Mouse (Mus musculus) intestine, embryonic 16.5 days (tissue): ENCODE results near the gene Rhox2c. TPM values are rescaled to one million over a fixed set of nuclear protein-coding genes. Genes with fewer than 3 reads are reported as not detected.
"Not testable (repeated sequence)": the region's sequence is repeated elsewhere in the genome, so short reads cannot be mapped to it uniquely, and the experiment has no call there.

Experiments used
- ATAC-seq: fragments of 200-750 bp; cut with Nextera tagmentation; 2 replicates; pipeline ENCODE4 v1.8.0; 2017; ENCODE audit warnings: moderate TSS enrichment, moderate library complexity
- H3K27ac ChIP-seq: fragments of 300-500 bp; sonication (generic); 2 replicates; pipeline ENCODE4 v1.5.1; 2014; ENCODE audit warnings: mild to moderate bottlenecking, low read length
- H3K27me3 ChIP-seq: fragments of 300-500 bp; sonication (generic); replicated peaks from 2 replicates; pipeline ENCODE4 v1.6.1; 2014; ENCODE audit warnings: low read length, control low read depth, mixed read lengths; ENCODE audit not compliant: control insufficient read depth, insufficient read depth
- H3K36me3 ChIP-seq: fragments of 300-500 bp; sonication (generic); 2 replicates; pipeline ENCODE4 v1.6.1; 2014; ENCODE audit warnings: low read length, control low read depth; ENCODE audit not compliant: control insufficient read depth, insufficient read depth
- H3K4me1 ChIP-seq: fragments of 300-500 bp; sonication (generic); 2 replicates; pipeline ENCODE4 v1.6.1; 2014; ENCODE audit warnings: low read length, control low read depth, mixed read lengths; ENCODE audit not compliant: control insufficient read depth, insufficient read depth
- H3K4me2 ChIP-seq: fragments of 300-500 bp; sonication (generic); 2 replicates; pipeline ENCODE4 v1.6.1; 2014; ENCODE audit warnings: low read depth, low read length, control low read depth
- H3K4me3 ChIP-seq: fragments of 300-500 bp; sonication (generic); 2 replicates; pipeline ENCODE4 v1.5.1; 2014; ENCODE audit warnings: mild to moderate bottlenecking, low read length
- H3K9ac ChIP-seq: fragments of 300-500 bp; sonication (generic); 2 replicates; pipeline ENCODE4 v1.6.1; 2014; ENCODE audit warnings: low read depth, low read length
- H3K9me3 ChIP-seq: fragments of 300-500 bp; sonication (generic); 2 replicates; pipeline ENCODE4 v1.6.1; 2016; ENCODE audit warnings: low read length, control low read depth; ENCODE audit not compliant: control insufficient read depth
- WGBS: fragments of 180-500 bp; shearing (Covaris S2); extraction: QIAGEN DNeasy Blood & Tissue Kit; methylation state at CpG from one replicate; pipeline ENCODE4 v1.1.7; 2014; 5-methylcytosine and 5-hydroxymethylcytosine counted together
- polyA plus RNA-seq: library from polyadenylated mRNA; unstranded; fragments of >200 nt; fragmentation: Nextera tagmentation; extraction: Ambion mirVana; gene quantifications from 2 replicates; pipeline ENCODE4 v1.2.1, GENCODE M21; 2015

The Rhox2c gene
- not detected in 2 replicates for polyA plus RNA-seq

DNA sequence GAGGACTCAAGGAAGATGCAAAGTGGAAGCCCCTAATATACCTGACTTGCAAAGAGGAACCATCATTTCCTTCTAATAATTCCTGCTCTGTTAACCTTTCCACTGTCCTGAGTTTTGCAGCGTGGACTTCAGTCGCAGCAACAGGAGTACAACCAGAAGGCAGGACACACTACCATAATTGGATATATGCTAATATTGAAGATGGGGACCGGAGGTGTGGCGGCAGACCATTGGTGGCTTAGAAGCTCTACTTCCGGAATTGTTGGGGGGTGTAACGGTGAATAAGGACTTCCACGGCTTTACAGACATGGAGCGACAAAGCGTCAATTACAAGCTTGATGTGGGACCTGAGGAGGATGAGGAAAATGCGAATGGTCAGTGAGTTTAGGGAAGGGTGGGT lies at the start of gene Rhox2c:
TSS of gene Rhox2c (plus strand) at position 301 of the 400 bp plus-strand sequence.
- not testable (repeated sequence) for ATAC-seq, H3K27ac ChIP-seq, H3K9ac ChIP-seq, H3K27me3 ChIP-seq, H3K4me1 ChIP-seq, H3K36me3 ChIP-seq, H3K4me2 ChIP-seq, H3K9me3 ChIP-seq, H3K4me3 ChIP-seq
- WGBS = 97% methylated on average over 5 of the region's 10 CpGs

DNA sequence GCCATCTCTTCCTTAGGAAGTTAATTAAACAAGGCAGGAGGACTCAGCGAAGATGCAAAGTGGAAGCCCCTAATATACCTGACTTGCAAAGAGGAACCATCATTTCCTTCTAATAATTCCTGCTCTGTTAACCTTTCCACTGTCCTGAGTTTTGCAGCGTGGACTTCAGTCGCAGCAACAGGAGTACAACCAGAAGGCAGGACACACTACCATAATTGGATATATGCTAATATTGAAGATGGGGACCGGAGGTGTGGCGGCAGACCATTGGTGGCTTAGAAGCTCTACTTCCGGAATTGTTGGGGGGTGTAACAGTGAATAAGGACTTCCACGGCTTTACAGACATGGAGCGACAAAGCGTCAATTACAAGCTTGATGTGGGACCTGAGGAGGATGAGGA lies 41.7 kb upstream of the Rhox2c start, which contains the start of gene Rhox2b:
TSS of gene Rhox2b (plus strand) at position 301 of the 400 bp plus-strand sequence.
- H3K27me3 ChIP-seq, H3K36me3 ChIP-seq, ATAC-seq, H3K4me3 ChIP-seq, H3K27ac ChIP-seq, H3K9ac ChIP-seq, H3K4me1 ChIP-seq, H3K4me2 ChIP-seq, H3K9me3 ChIP-seq: not testable (repeated sequence)
- WGBS = no CpG with 5 or more reads among the region's 9 CpGs

DNA sequence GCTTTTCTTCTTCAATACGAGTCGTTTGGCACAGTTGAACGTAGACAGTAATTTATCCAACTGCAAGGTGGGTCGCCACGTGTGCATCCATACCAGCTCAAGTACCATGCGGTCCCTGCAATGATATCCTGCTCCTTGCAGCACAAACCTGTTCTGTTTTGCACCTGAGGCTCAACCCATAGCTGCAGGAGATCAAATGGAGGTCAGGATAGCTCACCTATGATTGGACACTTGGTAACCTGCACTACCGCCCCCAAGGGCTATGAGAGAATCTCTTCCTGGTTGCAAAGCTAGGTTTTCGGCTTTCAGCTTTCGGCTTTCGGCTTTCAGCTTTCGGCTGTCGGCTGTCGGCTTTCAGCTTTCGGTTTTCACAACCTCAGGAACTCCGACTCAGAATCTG lies 21.3 kb upstream of the Rhox2c start, which contains the start of gene Rhox4b:
TSS of gene Rhox4b (plus strand) at position 301 of the 400 bp plus-strand sequence.
- not testable (repeated sequence) for H3K36me3 ChIP-seq, H3K4me1 ChIP-seq, H3K4me3 ChIP-seq, H3K9ac ChIP-seq, H3K27me3 ChIP-seq, H3K9me3 ChIP-seq, H3K4me2 ChIP-seq, H3K27ac ChIP-seq, ATAC-seq
- WGBS = 89% methylated on average over 14 of the region's 15 CpGs

DNA sequence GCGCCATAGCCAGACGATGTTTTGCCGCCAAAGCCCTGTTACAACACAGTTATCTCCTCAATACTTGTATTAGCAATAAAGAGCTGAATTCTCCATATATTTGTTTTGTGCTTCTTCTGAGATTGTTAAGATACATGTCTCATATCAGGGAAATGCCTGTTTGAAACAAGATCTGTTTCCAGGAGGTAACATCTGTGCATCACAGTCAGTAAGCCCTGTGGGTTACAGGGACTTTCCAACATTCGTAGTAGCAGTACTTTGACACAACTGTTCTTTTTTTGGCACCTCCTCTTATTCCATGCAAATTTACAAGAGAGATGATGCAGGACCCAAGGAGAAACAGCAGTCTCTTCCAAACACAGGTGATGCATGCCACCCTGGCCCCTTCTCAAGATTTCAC lies 4.8 kb downstream of the Rhox2c start, which contains the start of gene Rhox3c:
TSS of gene Rhox3c (plus strand) at position 301 of the 400 bp plus-strand sequence.
- not testable (repeated sequence) for ATAC-seq, H3K9me3 ChIP-seq, H3K27me3 ChIP-seq, H3K4me2 ChIP-seq, H3K4me3 ChIP-seq, H3K27ac ChIP-seq, H3K4me1 ChIP-seq, H3K36me3 ChIP-seq, H3K9ac ChIP-seq
- 91% methylated on average over 3 of the region's 4 CpGs for WGBS

DNA sequence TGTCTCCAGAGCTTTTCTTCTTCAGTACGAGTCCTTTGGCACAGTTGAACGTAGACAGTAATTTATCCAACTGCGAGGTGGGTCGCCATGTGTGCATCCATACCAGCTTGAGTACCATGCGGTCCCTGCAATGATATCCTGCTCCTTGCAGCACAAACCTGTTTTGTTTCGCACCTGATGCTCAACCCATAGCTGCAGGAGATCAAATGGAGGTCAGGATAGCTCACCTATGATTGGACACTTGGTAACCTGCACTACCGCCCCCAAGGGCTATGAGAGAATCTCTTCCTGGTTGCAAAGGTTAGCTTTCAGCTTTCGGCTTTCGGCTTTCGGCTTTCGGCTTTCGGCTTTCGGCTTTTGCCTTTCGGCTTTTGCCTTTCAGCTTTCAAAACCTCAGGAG lies 26.6 kb downstream of the Rhox2c start, which contains the start of gene Rhox4c:
TSS of gene Rhox4c (plus strand) at position 301 of the 400 bp plus-strand sequence.
- H3K9ac ChIP-seq, ATAC-seq, H3K27me3 ChIP-seq, H3K9me3 ChIP-seq, H3K27ac ChIP-seq, H3K36me3 ChIP-seq, H3K4me1 ChIP-seq, H3K4me2 ChIP-seq, H3K4me3 ChIP-seq: not testable (repeated sequence)
- WGBS = 90% methylated on average over 14 of the region's 14 CpGs

DNA sequence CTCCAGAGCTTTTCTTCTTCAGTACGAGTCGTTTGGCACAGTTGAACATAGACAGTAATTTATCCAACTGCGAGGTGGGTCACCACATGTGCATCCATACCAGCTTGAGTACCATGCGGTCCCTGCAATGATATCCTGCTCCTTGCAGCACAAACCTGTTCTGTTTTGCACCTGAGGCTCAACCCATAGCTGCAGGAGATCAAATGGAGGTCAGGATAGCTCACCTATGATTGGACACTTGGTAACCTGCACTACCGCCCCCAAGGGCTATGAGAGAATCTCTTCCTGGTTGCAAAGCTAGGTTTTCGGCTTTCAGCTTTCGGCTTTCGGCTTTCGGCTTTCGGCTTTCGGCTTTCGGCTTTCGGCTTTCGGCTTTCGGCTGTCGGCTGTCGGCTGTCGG lies 60.6 kb downstream of the Rhox2c start, which contains the start of gene Rhox4d:
TSS of gene Rhox4d (plus strand) at position 301 of the 400 bp plus-strand sequence.
- H3K27me3 ChIP-seq, H3K27ac ChIP-seq, H3K4me3 ChIP-seq, H3K9ac ChIP-seq, H3K4me2 ChIP-seq, H3K4me1 ChIP-seq, ATAC-seq, H3K36me3 ChIP-seq, H3K9me3 ChIP-seq: not testable (repeated sequence)
- 94% methylated on average over 16 of the region's 18 CpGs for WGBS

Other genes with a start within 250 kb of the Rhox2c start
- gene Gm9, start 242.6 kb upstream of the Rhox2c start, polyA plus RNA-seq = not detected in 2 replicates
- gene Rhox1, start 231.4 kb upstream of the Rhox2c start, polyA plus RNA-seq = not detected in 2 replicates
- gene Rhox2a, start 208.7 kb upstream of the Rhox2c start, polyA plus RNA-seq = not detected in 2 replicates
- gene Rhox3a, start 203.8 kb upstream of the Rhox2c start, polyA plus RNA-seq = not detected in 2 replicates
- gene Rhox4a, start 188.3 kb upstream of the Rhox2c start, polyA plus RNA-seq = not detected in 2 replicates
- not detected in 2 replicates for gene Rhox3a2, start 73.7 kb upstream of the Rhox2c start, polyA plus RNA-seq
- gene Rhox4a2, start 62.8 kb upstream of the Rhox2c start, polyA plus RNA-seq = not detected in 2 replicates
- not detected in 2 replicates for gene Rhox2b, start 41.6 kb upstream of the Rhox2c start, polyA plus RNA-seq
- gene Rhox4b, start 21.2 kb upstream of the Rhox2c start, polyA plus RNA-seq = not detected in 2 replicates
- gene Rhox3c, start 4.9 kb downstream of the Rhox2c start, polyA plus RNA-seq = not detected in 2 replicates
- gene Rhox4c, start 26.7 kb downstream of the Rhox2c start, polyA plus RNA-seq = not detected in 2 replicates
- gene Rhox2d, start 39.7 kb downstream of the Rhox2c start, polyA plus RNA-seq = not detected in 2 replicates
- gene Rhox4d, start 60.7 kb downstream of the Rhox2c start, polyA plus RNA-seq = not detected in 2 replicates
- not detected in 2 replicates for gene Rhox2e, start 76.8 kb downstream of the Rhox2c start, polyA plus RNA-seq
- not detected in 2 replicates for gene Rhox3e, start 88.3 kb downstream of the Rhox2c start, polyA plus RNA-seq
- not detected in 2 replicates for gene Rhox4e, start 103.7 kb downstream of the Rhox2c start, polyA plus RNA-seq
- gene Rhox2f, start 117.7 kb downstream of the Rhox2c start, polyA plus RNA-seq = not detected in 2 replicates
- not detected in 2 replicates for gene Rhox3f, start 127.3 kb downstream of the Rhox2c start, polyA plus RNA-seq
- gene Rhox4f, start 154.0 kb downstream of the Rhox2c start, polyA plus RNA-seq = not detected in 2 replicates
- not detected in 2 replicates for gene Rhox3g, start 174.9 kb downstream of the Rhox2c start, polyA plus RNA-seq
- gene Rhox2g, start 189.8 kb downstream of the Rhox2c start, polyA plus RNA-seq = not detected in 2 replicates
- gene Rhox4g, start 197.6 kb downstream of the Rhox2c start, polyA plus RNA-seq = not detected in 2 replicates
- not detected in 2 replicates for gene Rhox3h, start 215.1 kb downstream of the Rhox2c start, polyA plus RNA-seq
- gene Rhox2h, start 219.6 kb downstream of the Rhox2c start, polyA plus RNA-seq = not detected in 2 replicates